Mouse (Mus musculus) kidney, postnatal 4 days (tissue): ENCODE results near the gene Gm26602.

Experiments
- DNase-seq, 2 experiments: peaks; one replicate each; pipeline ENCODE4 v3.0.0; 2021; ENCODE audit warnings: mixed read lengths in 2 of 2

Gm26602 gene

DNA sequence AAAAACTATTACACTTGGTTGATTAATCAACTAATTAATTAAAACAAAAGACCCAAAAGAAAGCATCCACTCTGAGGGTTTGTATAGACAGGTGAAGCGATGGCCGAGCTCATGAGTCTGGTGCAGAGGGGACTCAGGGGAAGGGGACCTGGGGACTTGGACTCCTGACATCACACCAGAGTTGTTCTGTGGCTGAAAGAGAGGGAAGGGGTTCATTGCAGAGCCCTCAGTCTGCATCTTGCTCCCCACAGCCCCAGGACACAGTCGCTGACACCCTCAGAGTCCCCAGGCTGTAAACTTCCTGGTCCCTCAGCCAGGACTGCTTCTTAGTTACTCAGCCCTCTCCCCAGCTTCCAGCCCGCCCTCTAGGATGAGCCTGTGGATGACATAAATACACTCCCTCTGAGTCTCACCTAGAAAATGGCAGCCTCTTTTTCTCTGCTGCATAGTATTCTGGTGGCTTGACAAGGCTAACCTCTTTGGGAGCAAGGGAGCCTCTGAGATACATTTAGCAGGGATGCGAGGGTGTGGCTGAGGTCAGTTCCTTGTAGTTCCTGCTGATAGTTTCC lies 7.0 kb downstream of the Gm26602 start:
- DNase-seq: no peak

DNA sequence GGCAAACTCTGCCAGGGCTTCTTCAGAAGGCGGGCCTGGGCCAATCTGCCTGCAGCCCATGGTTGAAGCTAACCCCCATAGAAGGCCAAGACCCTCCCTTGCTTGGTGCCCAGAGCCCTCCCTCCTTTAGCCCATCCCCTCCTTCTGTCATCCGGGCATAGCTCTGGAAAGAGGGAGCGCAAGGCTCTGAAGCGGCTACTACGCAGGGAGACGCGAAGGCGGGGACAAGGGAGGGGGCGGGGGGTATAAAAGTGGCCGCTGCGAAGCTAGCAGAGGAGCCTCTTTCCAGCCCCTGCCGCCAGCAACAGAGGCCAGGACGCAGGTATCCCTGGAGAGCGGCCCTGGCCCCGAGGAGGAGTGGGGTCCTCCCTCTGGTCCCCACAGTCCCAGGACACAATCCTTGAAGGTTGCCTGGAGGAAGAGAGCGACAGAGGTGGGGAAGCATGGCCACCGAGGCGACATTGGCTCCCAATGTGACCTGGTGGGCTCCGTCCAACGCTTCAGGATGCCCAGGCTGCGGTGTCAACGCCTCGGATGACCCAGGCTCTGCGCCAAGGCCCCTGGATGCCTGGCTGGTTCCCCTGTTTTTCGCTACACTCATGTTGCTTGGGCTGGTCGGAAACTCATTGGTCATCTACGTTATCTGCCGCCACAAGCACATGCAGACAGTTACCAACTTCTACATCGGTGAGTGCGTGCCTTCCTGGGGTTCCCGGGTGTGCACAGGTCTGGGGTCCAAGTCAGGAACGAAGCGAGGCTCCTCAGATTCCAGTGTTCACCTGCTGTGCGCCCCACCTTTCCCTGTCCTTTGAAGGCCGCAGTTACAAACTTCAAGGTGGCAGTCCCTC lies 7.8 kb downstream of the Gm26602 start:
- peak; percentile 60 to 67 for DNase-seq

DNA sequence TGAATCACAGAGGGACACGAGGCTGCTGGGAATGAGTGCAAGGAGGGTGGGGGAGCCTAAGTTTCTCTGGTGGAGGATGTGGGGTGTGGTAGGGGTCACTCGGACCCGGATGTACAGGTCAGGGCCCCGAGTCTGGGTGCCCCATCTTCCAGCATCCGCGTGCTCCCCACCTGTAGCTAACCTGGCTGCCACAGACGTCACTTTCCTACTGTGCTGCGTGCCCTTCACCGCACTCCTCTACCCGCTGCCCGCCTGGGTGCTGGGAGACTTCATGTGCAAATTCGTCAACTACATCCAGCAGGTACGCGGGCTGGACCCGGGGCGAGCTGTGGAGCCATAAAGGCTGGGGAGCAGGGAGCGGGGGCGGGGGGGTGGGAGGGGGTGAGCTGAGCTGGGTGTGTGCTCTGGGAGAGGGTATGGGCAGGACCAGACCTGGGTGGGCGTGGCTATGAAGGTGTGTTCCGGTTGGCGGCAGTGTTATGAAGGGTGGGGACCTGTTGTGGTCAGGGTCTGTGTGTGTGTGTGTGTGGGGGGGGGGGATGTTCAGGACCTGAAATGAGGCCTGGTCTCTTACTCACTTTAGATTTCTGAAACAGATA lies 8.7 kb downstream of the Gm26602 start:
- peak in 1 of 2 experiments; percentile 63 for DNase-seq

DNA sequence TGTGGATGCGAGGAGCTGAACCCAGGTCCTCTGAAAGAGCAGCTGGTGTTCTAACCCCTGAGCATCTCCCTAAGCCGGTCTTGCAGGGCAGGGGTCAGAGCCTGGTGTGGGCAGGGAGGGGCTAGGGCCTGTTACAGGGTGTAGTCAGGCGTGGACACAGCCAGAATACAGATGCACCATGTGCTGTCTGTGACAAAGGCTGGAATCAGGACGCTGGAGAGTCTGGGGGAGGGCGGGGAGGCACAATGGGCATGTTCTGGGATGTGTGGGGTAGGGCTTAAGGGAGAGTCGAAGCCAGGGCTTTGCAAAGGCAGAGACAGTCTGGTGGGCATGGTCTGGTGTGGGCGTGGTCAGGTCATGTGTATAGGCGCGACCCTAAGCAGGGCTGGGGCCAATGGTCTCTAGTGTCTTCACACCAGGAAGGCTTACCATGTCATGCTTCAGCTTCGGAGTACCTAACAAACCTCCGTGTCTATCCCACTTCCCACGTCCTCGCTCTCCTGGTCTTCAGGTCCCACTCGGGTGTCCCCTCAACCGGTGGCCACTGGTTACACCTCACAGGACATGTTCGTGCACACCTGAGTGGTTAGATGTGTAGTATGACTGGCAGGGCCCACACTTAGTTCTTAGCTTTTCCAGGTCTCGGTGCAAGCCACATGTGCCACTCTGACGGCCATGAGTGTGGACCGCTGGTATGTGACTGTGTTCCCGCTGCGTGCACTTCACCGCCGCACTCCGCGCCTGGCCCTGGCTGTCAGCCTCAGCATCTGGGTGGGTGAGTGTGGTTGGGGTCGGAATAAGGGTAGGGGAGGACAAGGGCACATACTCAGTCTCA lies 9.6 kb downstream of the Gm26602 start:
- peak in 1 of 2 experiments; percentile 40 for DNase-seq

DNA sequence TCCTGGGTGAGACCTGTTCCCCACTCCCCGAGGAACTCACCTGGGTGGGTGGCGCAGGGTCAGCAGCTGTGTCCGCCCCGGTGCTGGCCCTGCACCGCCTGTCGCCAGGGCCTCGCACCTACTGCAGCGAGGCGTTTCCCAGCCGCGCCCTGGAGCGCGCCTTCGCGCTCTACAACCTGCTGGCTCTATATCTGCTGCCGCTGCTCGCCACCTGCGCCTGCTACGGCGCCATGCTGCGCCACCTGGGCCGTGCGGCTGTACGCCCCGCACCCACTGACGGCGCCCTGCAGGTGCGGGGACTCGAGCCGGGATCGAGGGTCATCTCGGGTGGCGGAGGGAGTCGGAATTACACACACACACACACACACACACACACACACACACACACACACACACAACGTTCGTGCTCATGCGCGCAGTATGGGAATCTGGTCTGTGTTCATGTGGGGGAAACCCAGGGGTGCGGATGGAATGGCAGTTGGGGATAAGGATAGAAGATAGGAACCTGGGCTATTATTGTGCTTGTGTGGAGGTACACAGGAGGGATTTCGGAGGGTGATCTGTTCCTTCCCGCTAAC lies 10.4 kb downstream of the Gm26602 start, which contains the start of gene R3hdm4:
Gene R3hdm4, minus strand, starts transcription at position 251 of the 578 bp plus-strand sequence.
- DNase-seq: peak; percentile 25 to 51

DNA sequence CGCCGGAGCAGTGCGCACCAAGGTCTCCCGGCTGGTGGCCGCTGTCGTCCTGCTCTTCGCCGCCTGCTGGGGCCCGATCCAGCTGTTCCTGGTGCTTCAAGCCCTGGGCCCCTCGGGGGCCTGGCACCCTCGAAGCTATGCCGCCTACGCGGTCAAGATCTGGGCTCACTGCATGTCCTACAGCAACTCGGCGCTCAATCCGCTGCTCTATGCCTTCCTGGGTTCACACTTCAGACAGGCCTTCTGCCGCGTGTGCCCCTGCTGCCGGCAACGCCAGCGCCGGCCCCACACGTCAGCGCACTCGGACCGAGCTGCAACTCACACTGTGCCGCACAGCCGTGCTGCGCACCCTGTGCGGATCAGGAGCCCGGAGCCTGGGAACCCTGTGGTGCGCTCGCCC lies 10.9 kb downstream of the Gm26602 start:
- DNase-seq: peak; percentile 32 to 55

DNA sequence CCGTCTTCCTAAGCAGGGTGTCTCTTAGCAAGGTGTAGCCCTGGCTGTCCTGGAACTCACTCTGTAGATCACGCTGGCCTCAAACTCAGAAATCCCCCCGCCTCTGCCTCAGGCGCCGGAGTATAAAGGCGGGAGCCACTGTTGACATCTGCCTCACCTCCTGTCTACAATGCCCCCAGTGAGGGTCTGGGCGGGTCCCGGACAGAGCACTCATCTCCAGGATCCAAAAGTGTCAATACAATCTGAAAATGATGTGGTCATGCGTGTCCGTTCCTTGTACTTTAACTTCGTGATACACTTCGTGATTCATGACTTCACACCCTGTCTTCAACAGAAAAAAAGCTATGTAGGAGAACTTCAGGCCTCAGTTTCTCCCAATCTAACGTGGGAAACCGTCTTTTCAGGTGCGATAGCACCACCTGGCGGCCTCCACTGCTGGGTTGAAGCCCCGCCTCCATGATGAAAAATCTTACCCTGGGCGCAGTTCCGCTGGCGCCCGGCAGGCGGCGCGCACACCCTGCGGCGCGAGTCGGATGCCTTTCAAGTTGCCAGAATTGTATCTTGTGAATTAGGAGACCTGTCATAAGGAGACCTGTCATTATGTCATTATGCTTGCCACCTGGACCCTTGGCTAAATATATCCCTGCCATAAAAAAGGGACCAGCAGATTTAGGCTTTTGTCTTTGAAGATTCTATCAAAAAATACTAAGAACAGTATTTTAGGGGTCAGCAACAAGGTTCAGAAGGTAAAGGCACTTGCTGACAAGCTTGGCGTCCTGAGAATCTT lies 14.5 kb downstream of the Gm26602 start:
- DNase-seq: peak; percentile 95 to 96

DNA sequence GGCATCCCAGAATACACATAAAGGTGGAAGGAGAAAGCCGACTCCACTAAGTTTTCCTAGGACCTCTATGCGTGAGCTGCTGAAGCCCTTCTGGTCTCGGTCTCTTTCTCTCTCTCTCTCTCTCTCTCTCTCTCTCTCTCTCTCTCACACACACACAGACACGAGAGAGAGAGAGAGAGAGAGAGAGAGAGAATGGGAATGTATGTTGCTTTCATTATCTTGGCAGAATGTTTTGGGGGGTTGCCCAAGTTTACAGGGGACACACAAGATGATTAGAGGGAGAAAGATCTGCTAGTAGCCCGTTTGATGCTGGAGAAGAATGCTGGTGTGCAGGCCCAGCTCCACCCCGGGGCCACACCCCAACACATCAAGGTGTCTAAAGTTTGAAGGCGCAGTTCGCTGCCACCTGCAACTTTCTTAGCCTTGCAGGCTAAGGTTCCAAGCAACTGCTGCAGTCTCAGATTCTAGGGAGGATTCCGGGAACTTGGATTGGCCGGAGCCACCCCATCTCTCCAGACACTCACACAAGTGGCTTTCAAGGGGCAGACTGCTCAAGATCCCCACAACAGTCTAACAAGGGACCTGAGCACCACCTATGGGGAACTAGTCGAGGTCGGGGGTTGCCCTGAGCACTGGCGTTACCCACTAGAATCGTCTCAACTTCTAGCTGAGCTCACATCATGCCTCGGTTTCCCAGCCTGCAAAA lies 15.3 kb downstream of the Gm26602 start:
- DNase-seq: peak in 1 of 2 experiments; percentile 37

DNA sequence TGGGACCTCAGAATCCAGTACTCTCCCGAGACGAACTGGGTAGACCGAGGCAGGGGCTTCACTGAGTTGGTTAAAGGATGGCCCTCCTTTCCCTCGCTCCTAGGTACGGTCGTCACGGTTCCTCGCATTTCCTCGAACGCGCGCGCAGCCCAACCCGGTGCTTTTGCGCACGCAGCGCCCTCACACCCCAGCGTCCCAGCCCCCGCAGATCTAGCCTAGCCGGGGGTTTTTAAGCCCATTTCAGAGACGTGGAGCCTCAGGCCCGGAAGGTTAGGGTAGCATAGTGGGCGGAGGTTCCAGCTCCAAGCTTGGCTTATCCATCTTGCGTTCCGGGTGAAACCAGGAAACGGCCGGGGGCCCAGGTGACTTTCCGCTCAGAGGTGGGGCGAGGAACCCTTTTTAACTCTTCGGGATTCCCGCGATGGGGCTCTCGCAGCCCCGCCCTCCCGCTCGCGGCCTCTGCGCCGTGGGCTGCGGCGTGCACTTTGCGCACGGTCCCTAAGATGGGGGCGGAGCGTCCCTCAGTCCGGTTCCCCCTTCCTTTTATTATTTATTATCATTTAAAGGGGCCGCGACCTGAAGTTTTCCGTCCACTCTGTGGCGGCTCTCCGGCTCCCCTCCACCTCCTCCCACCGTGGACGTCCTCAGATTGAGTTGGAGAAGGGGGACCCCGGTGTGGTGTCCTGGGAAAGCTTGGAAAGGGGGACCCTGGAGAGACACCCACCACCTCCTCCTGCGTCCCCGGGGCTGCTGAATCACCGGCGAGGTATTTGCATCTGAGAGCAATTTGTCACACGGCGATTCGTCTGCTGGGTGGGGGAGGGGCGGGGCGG lies 16.1 kb downstream of the Gm26602 start, which contains the start of gene Arid3a:
Gene Arid3a, plus strand, starts transcription at position 553 of the 833 bp plus-strand sequence.
- peak; percentile 93 to 95 for DNase-seq

DNA sequence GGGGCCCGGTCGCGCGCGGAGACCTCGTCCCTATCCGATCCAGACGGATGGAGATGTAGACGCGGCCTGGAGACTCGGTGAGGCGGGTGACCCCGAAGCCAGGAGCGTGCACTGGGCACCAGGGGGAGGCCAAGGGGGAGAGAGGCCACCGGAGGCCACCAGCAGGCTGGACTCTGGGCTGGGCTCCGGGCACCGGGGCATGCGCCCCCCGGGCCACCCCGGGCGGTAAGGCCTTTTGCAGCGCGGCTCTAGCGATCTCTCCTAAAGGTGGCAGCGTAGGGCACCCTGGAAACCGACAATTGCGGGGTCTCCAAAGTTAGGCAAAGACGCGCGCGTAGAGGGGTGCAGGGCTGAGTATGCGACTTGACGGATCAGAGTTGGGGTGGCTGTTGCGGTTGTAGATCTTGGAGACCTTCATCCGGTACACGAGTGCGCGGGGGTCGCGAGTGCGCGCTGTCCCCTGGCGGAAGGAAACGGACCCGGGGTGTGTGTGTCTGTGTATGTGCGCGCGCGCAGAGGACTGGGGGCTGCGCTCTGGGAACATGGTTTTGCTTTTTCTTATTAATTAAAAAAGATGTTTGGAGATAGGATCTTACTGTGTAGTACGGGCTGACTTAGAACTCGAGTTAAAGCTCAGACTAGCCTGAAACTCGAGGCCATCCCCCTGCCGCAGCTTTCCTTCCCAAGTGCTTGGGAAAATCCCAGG lies 16.8 kb downstream of the Gm26602 start:
- peak; percentile 78 to 86 for DNase-seq

DNA sequence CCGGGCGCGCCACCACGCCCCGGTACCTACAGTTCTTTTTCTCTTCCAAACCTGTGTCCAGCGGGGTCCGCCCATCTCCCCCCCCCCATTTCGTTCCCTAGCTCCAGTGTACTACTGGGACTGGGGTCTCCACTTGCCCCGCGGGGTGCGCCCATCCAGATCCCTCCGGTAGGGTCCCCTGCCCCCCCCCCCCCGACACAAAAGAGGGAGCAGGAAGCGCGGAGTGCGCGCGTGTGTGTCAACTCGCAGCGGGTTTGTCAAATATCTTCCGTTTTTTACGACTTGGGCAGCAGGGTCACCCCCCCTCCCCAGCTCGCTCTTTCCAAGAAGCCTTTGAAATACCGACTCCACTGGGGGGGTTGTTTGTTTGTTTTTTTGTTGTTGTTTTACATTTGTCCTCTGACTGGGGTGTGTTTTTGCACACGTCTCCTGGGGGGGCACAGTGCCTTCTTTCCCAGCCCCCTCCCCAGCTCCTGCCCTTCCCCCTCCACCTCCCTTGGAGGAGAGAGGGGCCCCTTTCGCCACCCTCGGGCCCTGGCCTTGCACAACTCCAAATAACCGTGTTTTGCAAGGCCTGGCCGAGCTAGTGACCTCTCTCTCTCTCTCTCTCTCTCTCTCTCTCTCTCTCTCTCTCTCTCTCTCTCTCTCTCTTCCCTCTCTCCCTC lies 17.5 kb downstream of the Gm26602 start:
- peak; percentile 66 to 76 for DNase-seq

DNA sequence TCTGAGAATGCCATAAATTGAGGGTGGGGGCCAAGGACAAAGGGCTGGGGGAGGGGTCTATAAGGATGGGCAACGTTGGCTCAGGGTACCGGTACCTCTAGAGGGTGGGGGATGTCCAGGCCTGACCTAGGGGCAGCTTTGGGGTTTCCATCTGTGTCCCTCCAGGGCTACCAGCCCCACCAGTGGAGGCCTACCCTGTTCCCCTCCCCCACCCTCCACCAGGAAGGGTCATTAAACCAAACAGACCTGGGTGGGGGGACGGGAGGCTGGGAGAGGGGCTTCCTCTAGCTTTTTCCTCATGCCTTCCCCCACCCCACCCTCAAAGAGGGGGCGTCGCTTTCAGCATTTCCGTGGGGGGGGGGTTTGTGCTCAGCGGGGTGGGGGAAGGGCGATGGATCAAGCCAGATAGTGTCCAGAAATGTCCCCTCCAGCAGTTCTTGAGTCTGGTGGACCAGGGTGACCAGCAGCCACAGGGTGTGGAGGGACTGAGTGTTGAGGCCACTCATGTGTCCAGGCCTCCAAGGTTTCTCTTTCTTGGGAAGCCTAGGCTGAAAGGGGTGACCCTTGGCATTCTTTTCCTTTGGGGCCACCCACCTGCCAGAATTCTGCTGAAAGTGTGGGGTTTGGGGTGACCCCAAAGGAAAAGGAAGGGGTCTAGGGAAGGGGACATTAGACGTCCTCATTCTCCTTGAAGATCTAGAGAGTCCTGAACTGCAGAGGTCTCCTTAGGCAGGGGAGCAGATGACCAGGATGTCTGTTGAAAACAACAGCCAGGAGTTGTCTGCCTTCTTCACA lies 18.4 kb downstream of the Gm26602 start:
- peak; percentile 39 to 51 for DNase-seq

DNA sequence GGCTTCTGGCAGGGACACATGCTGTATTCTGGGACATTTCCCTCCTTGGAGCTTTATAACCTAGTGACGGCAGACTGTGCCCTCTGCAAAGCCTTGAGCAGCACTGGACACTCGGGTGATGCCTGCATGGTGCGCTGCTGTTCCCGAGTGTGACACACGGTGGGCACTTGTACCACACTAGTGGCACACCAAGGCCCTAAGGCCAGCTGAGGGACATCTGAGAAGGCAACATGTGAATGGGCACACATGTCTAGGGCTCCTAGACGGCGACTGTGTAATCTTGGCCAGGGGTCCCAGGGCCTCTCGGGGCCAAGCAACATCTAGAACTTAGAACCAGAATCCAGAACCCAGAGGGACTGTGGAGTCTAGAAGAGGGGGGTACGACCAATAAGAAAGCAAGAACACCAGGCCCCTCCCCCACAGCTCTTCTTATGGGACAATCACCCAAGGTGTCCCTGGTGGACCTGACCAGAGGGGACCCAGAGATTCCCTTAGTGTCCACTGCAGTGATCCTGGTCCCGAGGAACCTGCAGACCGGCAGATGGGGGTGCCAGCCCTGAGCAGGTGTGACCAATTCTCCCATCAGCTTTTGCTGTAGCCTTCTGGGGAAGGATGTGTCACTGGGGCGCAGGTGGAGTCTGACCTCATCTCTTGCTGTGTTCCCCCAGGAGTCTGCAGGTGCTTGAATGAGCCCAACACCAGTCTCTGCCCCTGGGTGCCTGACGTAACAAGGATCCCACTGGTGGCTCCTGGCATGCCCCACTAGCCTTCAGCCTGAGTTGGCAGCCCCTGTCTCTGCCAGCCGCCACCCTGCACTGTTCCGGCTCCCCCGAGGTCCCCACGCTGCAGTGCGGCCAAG lies 19.5 kb downstream of the Gm26602 start:
- no peak for DNase-seq

DNA sequence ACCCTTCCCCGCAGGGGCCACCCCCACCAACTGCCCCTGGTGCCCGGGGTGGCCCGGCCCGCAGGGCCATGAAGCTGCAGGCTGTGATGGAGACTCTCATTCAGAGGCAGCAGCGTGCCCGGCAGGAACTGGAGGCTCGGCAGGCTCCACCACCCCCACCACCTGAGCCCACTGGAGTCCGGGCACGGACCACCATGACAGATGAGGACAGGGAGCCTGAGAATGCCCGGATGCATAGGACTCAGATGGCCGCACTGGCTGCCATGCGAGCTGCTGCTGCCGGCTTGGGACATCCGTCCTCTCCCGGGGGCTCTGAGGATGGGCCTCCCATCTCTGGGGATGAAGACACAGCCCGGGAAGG lies 20.1 kb downstream of the Gm26602 start:
- no peak for DNase-seq

DNA sequence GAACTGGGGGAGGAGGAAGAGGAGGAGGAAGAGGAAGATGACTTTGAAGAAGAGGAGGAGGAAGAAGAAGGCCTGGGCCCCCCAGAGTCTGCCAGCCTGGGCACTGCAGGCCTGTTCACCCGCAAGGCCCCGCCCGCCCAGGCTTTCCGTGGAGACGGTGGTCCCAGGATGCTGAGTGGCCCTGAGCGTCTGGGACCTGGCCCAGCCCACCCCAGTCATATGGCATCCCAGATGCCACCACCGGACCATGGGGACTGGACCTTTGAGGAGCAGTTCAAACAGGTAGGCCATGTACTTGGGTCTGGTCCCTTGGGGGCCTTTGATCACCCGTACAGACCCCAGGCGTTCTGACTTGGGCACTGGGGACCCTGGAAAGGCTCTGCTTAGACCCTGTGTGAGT lies 21.1 kb downstream of the Gm26602 start:
- DNase-seq: peak in 1 of 2 experiments; percentile 13

DNA sequence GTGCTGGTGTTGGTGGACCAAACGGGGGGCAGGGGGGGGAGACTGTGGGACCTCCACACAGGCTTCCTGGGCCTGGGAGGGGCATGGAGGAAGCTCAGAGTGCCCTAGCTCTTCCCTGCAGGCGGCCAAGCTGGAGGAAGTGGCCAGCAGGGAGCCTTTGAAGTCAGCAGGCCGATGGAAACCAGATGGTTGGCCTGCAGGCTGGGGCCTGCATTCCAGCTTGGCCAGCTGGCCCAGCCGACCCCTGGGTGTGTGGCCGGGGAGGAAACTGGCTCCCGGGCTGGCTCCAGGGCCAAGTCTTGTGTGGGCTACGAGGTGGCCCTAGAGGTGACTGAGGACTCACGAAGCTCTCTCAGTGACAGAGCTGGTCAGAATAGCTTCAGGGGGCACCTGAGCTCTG lies 22.1 kb downstream of the Gm26602 start:
- DNase-seq: peak; percentile 83 to 90

DNA sequence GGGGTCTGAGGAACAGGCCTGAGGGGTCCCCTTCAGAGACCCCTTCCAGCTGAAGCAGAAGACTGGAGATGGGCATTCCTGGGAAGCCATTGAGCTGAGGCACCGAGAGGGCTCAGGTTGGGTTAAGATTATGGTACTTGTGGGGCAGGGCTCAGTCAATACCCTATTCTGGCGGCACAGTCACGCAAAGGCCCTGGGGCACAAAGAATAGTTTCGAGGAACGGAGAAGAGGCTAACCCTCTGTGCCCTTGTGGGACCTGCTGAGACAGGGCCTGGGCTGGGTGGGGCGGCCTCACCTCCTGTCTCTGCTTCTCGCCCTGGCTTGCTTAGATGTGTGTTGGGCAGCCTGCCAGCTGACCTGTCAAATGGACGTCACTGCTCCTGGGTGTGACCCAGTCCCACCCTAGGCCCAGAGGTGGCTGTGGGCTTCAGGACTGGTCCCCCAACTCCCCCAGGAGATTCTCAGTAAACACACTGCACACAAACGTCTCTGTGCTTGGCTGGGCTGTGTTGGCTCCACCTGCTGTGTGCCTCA lies 22.6 kb downstream of the Gm26602 start:
- DNase-seq: peak; percentile 44 to 60
